Mouse (Mus musculus): ENCODE measurements around the gene Golph3l. TPM values are rescaled to one million over a fixed set of nuclear protein-coding genes. Genes with fewer than 3 reads are reported as not detected.

Gene Golph3l
- polyA plus RNA-seq, 1 experiment from 2014 or later: 33.4 TPM

Other genes with a start within 250 kb of the Golph3l start
- 22.6 and 23.8 TPM in 2 replicates for gene Setdb1, start 231.7 kb upstream of the Golph3l start, polyA plus RNA-seq (2015; fragmentation: Nextera tagmentation; extraction: Ambion mirVana)
- not detected in 2 replicates for gene 4930558C23Rik, start 186.1 kb upstream of the Golph3l start, polyA plus RNA-seq (2015; fragmentation: Nextera tagmentation; extraction: Ambion mirVana)
- 19.7 and 20.2 TPM in 2 replicates for gene Arnt, start 154.5 kb upstream of the Golph3l start, polyA plus RNA-seq (2015; fragmentation: Nextera tagmentation; extraction: Ambion mirVana)
- 4.4 and 4.5 TPM in 2 replicates for gene Ctsk, start 89.7 kb upstream of the Golph3l start, polyA plus RNA-seq (2015; fragmentation: Nextera tagmentation; extraction: Ambion mirVana)
- 78.1 and 79.8 TPM in 2 replicates for gene Ctss, start 62.1 kb upstream of the Golph3l start, polyA plus RNA-seq (2015; fragmentation: Nextera tagmentation; extraction: Ambion mirVana)
- 0.13 TPM in 1 of 2 replicates, not detected in the other for gene Hormad1, start 29.3 kb upstream of the Golph3l start, polyA plus RNA-seq (2015; fragmentation: Nextera tagmentation; extraction: Ambion mirVana)
- 58.5 and 65.4 TPM in 2 replicates for gene Ensa, start 36.1 kb downstream of the Golph3l start, polyA plus RNA-seq (2015; fragmentation: Nextera tagmentation; extraction: Ambion mirVana)
- 81.3 and 91.3 TPM in 2 replicates for gene Mcl1, start 69.9 kb downstream of the Golph3l start, polyA plus RNA-seq (2015; fragmentation: Nextera tagmentation; extraction: Ambion mirVana)
- gene Adamtsl4, start 99.0 kb downstream of the Golph3l start, polyA plus RNA-seq (2015; fragmentation: Nextera tagmentation; extraction: Ambion mirVana): 0.91 and 2.0 TPM in 2 replicates
- gene Ecm1, start 150.6 kb downstream of the Golph3l start, polyA plus RNA-seq (2015; fragmentation: Nextera tagmentation; extraction: Ambion mirVana): 14.0 and 16.8 TPM in 2 replicates
- 43.1 and 47.8 TPM in 2 replicates for gene Tars2, start 171.3 kb downstream of the Golph3l start, polyA plus RNA-seq (2015; fragmentation: Nextera tagmentation; extraction: Ambion mirVana)
- 16.2 and 18.8 TPM in 2 replicates for gene Rprd2, start 229.9 kb downstream of the Golph3l start, polyA plus RNA-seq (2015; fragmentation: Nextera tagmentation; extraction: Ambion mirVana)

All from thymus, postnatal 0 days (tissue).